Mouse (Mus musculus): ENCODE data around the gene Saa2.

GRCm38 (mm10) chr7:46723849-46724248, 27.7 kb upstream of the Saa2 start:
- TF ChIP-seq CHD1 (IDR thresholded peaks at IDR 0.05; ENCODE audit: low read depth, low read length) (no peak), POLR2AphosphoS2 (IDR thresholded peaks at IDR 0.05; ENCODE audit: low read length) (no peak), USF1 (IDR thresholded peaks at IDR 0.05; ENCODE audit: low read depth, low read length) (no peak), BHLHE40 (IDR thresholded peaks at IDR 0.05; ENCODE audit: borderline replicate concordance, low read depth, low read length) (no peak), ELF1 (IDR thresholded peaks at IDR 0.05; ENCODE audit: low read depth, low read length) (no peak), MAX (IDR thresholded peaks at IDR 0.05; ENCODE audit: low read length) (no peak), CTCF (IDR thresholded peaks at IDR 0.05 in 2 of 3, conservative IDR thresholded peaks at IDR 0.05 in 1 of 3; ENCODE audit: control insufficient read depth in 1 of 3, insufficient read depth in 1 of 3, low read depth in 2 of 3, low read length in 3 of 3, poor library complexity in 1 of 3, severe bottlenecking in 1 of 3) (no peak), POLR2A (IDR thresholded peaks at IDR 0.05; ENCODE audit: control insufficient read depth in 1 of 2, insufficient read depth in 1 of 2, low read depth in 1 of 2, low read length in 2 of 2, poor library complexity in 1 of 2) (no peak), ETS1 (IDR thresholded peaks at IDR 0.05; ENCODE audit: low read depth, low read length) (no peak), E2F4 (IDR thresholded peaks at IDR 0.05; ENCODE audit: borderline replicate concordance, low read depth, low read length) (no peak)

Data from MEL (cell line).